Mouse (Mus musculus): Measurements from ENCODE around the gene Ebf3.

- TF ChIP-seq POLR2A (IDR thresholded peaks at IDR 0.05; ENCODE audit: extremely low read depth, insufficient read depth, low read length): no peak
- no peak for TF ChIP-seq CTCF (IDR thresholded peaks at IDR 0.05; ENCODE audit: low read depth, low read length)
These were observed 46.8 kb downstream of the Ebf3 start for GRCm38 (mm10) chr7:137267441-137267840.

Data from liver, adult 2 months (tissue).